Mouse (Mus musculus) midbrain, embryonic 16.5 days (tissue): Measurements from ENCODE around the gene Ube2d1. TPM values are rescaled to one million over a fixed set of nuclear protein-coding genes. Genes with fewer than 3 reads are reported as not detected.

ENCODE experiments used
- ATAC-seq: fragments of 200-750 bp; cut with Nextera tagmentation; 2 replicates; pipeline ENCODE4 v1.8.0; 2017; ENCODE audit warnings: moderate TSS enrichment
- H3K27ac ChIP-seq: fragments of 300-500 bp; sonication (generic); 2 replicates; pipeline ENCODE4 v1.5.1; 2014; ENCODE audit warnings: mild to moderate bottlenecking, low read length, mixed read lengths
- H3K27me3 ChIP-seq: fragments of 300-500 bp; sonication (generic); 2 replicates; pipeline ENCODE4 v1.6.1; 2014; ENCODE audit warnings: low read depth, low read length, mixed read lengths; ENCODE audit not compliant: control insufficient read depth, insufficient read depth
- H3K36me3 ChIP-seq: fragments of 300-500 bp; sonication (generic); 2 replicates; pipeline ENCODE4 v1.6.1; 2014; ENCODE audit warnings: mild to moderate bottlenecking, low read length, moderate library complexity, mixed read lengths; ENCODE audit not compliant: control insufficient read depth, insufficient read depth
- H3K4me1 ChIP-seq: fragments of 300-500 bp; sonication (generic); 2 replicates; pipeline ENCODE4 v1.6.1; 2014; ENCODE audit warnings: mild to moderate bottlenecking, low read length, mixed read lengths; ENCODE audit not compliant: control insufficient read depth, insufficient read depth
- H3K4me2 ChIP-seq: fragments of 300-500 bp; sonication (generic); 2 replicates; pipeline ENCODE4 v1.6.1; 2014; ENCODE audit warnings: mild to moderate bottlenecking, low read length, mixed read lengths
- H3K4me3 ChIP-seq: fragments of 300-500 bp; sonication (generic); 2 replicates; pipeline ENCODE4 v1.5.1; 2014; ENCODE audit warnings: low read depth, mild to moderate bottlenecking, low read length, moderate library complexity, mixed read lengths
- H3K9ac ChIP-seq: fragments of 300-500 bp; sonication (generic); 2 replicates; pipeline ENCODE4 v1.6.1; 2014; ENCODE audit warnings: low read depth, low read length, mixed read lengths
- H3K9me3 ChIP-seq: fragments of 300-500 bp; sonication (generic); replicated peaks from 2 replicates; pipeline ENCODE4 v1.6.1; 2014; ENCODE audit warnings: mild to moderate bottlenecking, low read length, mixed read lengths; ENCODE audit not compliant: control insufficient read depth, poor library complexity, severe bottlenecking
- WGBS: fragments of 180-500 bp; shearing (Covaris S2); extraction: QIAGEN DNeasy Blood & Tissue Kit; methylation state at CpG from one replicate; pipeline ENCODE4 v1.1.7; 2014; 5-methylcytosine and 5-hydroxymethylcytosine counted together
- polyA plus RNA-seq: library from polyadenylated mRNA; unstranded; fragments of >200 nt; fragmentation: Nextera tagmentation; extraction: Ambion mirVana; gene quantifications from 2 replicates; pipeline ENCODE4 v1.2.1, GENCODE M21; 2015

The Ube2d1 gene
- polyA plus RNA-seq, 1 experiment from 2014 or later = 187 TPM

- Histone ChIP-seq H3K27me3 (no peaks in the 10 kb centered on the region), H3K4me2 (no peak overlapping the region), H3K4me3 (no peak overlapping the region), H3K4me1 (no peaks in the 10 kb centered on the region), H3K9ac (no peak overlapping the region), H3K36me3 (peaks cover 8% of the 10 kb centered on the region), H3K27ac (no peak overlapping the region), H3K9me3 (no peaks in the 10 kb centered on the region)
- 15% methylated on average over 7 of the region's 7 CpGs for WGBS
- ATAC-seq = no peak; the same call in 1 of the 2 replicates
Measured at GRCm38 (mm10) chr10:71326789-71327188, 41.7 kb upstream of the Ube2d1 start.

- no peak overlapping the region for H3K27ac ChIP-seq
- no peak for ATAC-seq
- H3K4me3 ChIP-seq = no peak overlapping the region
- H3K36me3 ChIP-seq = peaks cover 6% of the 10 kb centered on the region
- H3K4me2 ChIP-seq = no peak overlapping the region
- no peaks in the 10 kb centered on the region for H3K27me3 ChIP-seq
- no peaks in the 10 kb centered on the region for H3K4me1 ChIP-seq
- WGBS = 84% methylated on average over 7 of the region's 7 CpGs
- H3K9me3 ChIP-seq = no peaks in the 10 kb centered on the region
- no peak overlapping the region for H3K9ac ChIP-seq
Measured at GRCm38 (mm10) chr10:71326123-71326522, 41.1 kb upstream of the Ube2d1 start.

- Histone ChIP-seq H3K4me3 (no peak overlapping the region), H3K9me3 (no peaks in the 10 kb centered on the region), H3K4me2 (no peak overlapping the region), H3K27me3 (no peaks in the 10 kb centered on the region), H3K4me1 (no peaks in the 10 kb centered on the region), H3K27ac (no peak overlapping the region), H3K36me3 (no peaks in the 10 kb centered on the region), H3K9ac (no peak overlapping the region)
- no peak for ATAC-seq
- WGBS = 90% methylated on average over 8 of the region's 8 CpGs
Measured at GRCm38 (mm10) chr10:71323669-71324068, 38.6 kb upstream of the Ube2d1 start.

GRCm38 (mm10) chr10:71316497-71316896, 31.4 kb upstream of the Ube2d1 start:
- no peaks in the 10 kb centered on the region for H3K27me3 ChIP-seq
- no peak overlapping the region for H3K4me2 ChIP-seq
- no peaks in the 10 kb centered on the region for H3K4me1 ChIP-seq
- H3K4me3 ChIP-seq = no peak overlapping the region
- H3K9ac ChIP-seq = no peak overlapping the region
- no peaks in the 10 kb centered on the region for H3K36me3 ChIP-seq
- ATAC-seq = no peak
- H3K27ac ChIP-seq = no peak overlapping the region
- H3K9me3 ChIP-seq = no peaks in the 10 kb centered on the region
- 76% methylated on average over 7 of the region's 7 CpGs for WGBS

- H3K9ac ChIP-seq = no peak overlapping the region
- H3K4me2 ChIP-seq = no peak overlapping the region
- H3K9me3 ChIP-seq = no peaks in the 10 kb centered on the region
- no peak for ATAC-seq
- 80% methylated on average over 11 of the region's 11 CpGs for WGBS
- H3K4me3 ChIP-seq = no peak overlapping the region
- H3K27ac ChIP-seq = no peak overlapping the region
- H3K27me3 ChIP-seq = no peaks in the 10 kb centered on the region
- H3K4me1 ChIP-seq = no peaks in the 10 kb centered on the region
- H3K36me3 ChIP-seq = no peaks in the 10 kb centered on the region
Measured at GRCm38 (mm10) chr10:71316056-71316455, 31.0 kb upstream of the Ube2d1 start.

- H3K9ac ChIP-seq = no peak overlapping the region
- H3K4me3 ChIP-seq = no peak overlapping the region
- no peak overlapping the region for H3K27ac ChIP-seq
- no peaks in the 10 kb centered on the region for H3K36me3 ChIP-seq
- H3K9me3 ChIP-seq = no peaks in the 10 kb centered on the region
- H3K4me2 ChIP-seq = no peak overlapping the region
- no peak for ATAC-seq
- 89% methylated on average over 3 of the region's 3 CpGs for WGBS
- no peaks in the 10 kb centered on the region for H3K27me3 ChIP-seq
- no peaks in the 10 kb centered on the region for H3K4me1 ChIP-seq
Measured at GRCm38 (mm10) chr10:71314596-71314995, 29.5 kb upstream of the Ube2d1 start.

GRCm38 (mm10) chr10:71310288-71310687, 25.2 kb upstream of the Ube2d1 start:
- Histone ChIP-seq H3K4me2 (no peak overlapping the region), H3K4me3 (no peak overlapping the region), H3K27me3 (no peaks in the 10 kb centered on the region), H3K27ac (no peak overlapping the region), H3K9ac (no peak overlapping the region), H3K4me1 (no peaks in the 10 kb centered on the region), H3K9me3 (no peaks in the 10 kb centered on the region), H3K36me3 (no peaks in the 10 kb centered on the region)
- ATAC-seq = no peak
- 39% methylated on average over 3 of the region's 3 CpGs for WGBS

- no peak overlapping the region for H3K9ac ChIP-seq
- no peaks in the 10 kb centered on the region for H3K36me3 ChIP-seq
- H3K4me2 ChIP-seq = no peak overlapping the region
- WGBS = 96% methylated on average over 5 of the region's 5 CpGs
- H3K9me3 ChIP-seq = no peaks in the 10 kb centered on the region
- H3K27me3 ChIP-seq = no peaks in the 10 kb centered on the region
- no peak overlapping the region for H3K27ac ChIP-seq
- ATAC-seq = no peak
- no peaks in the 10 kb centered on the region for H3K4me1 ChIP-seq
- H3K4me3 ChIP-seq = no peak overlapping the region
Measured at GRCm38 (mm10) chr10:71308199-71308598, 23.1 kb upstream of the Ube2d1 start.

GRCm38 (mm10) chr10:71306759-71307158, 21.7 kb upstream of the Ube2d1 start:
- H3K36me3 ChIP-seq = no peaks in the 10 kb centered on the region
- no peak overlapping the region for H3K9ac ChIP-seq
- peak overlapping the region; percentile 43; the same call in 1 of the 2 replicates for H3K4me2 ChIP-seq
- no peak overlapping the region for H3K27ac ChIP-seq
- WGBS = 83% methylated on average over 6 of the region's 6 CpGs
- H3K4me1 ChIP-seq = no peaks in the 10 kb centered on the region
- H3K9me3 ChIP-seq = no peaks in the 10 kb centered on the region
- no peaks in the 10 kb centered on the region for H3K27me3 ChIP-seq
- no peak overlapping the region for H3K4me3 ChIP-seq
- ATAC-seq = no peak
